Mouse (Mus musculus) neural tube, embryonic 13.5 days (tissue): ENCODE results near the gene Fbxo31. TPM values are rescaled to one million over a fixed set of nuclear protein-coding genes. Genes with fewer than 3 reads are reported as not detected.

Source experiments
- ATAC-seq: fragments of 200-750 bp; cut with Nextera tagmentation; 2 replicates; pipeline ENCODE4 v1.8.0; 2017; ENCODE audit warnings: low read depth, mild to moderate bottlenecking, moderate TSS enrichment, moderate library complexity
- H3K27ac ChIP-seq: fragments of 300-500 bp; sonication (generic); replicated peaks from 2 replicates; pipeline ENCODE4 v1.5.1; 2015; ENCODE audit warnings: moderate library complexity, mild to moderate bottlenecking, inconsistent platforms
- H3K27me3 ChIP-seq: fragments of 300-500 bp; sonication (generic); 2 replicates; pipeline ENCODE4 v1.6.1; 2015; ENCODE audit warnings: mild to moderate bottlenecking, inconsistent platforms
- H3K36me3 ChIP-seq: fragments of 300-500 bp; sonication (generic); 2 replicates; pipeline ENCODE4 v1.6.1; 2015; ENCODE audit warnings: mild to moderate bottlenecking, inconsistent platforms
- H3K4me1 ChIP-seq: fragments of 300-500 bp; sonication (generic); replicated peaks from 2 replicates; pipeline ENCODE4 v1.6.1; 2015; ENCODE audit warnings: inconsistent platforms
- H3K4me2 ChIP-seq: fragments of 300-500 bp; sonication (generic); 2 replicates; pipeline ENCODE4 v1.6.1; 2015; ENCODE audit warnings: inconsistent platforms, mild to moderate bottlenecking, moderate library complexity
- H3K4me3 ChIP-seq: fragments of 300-500 bp; sonication (generic); 2 replicates; pipeline ENCODE4 v1.5.1; 2015; ENCODE audit warnings: mild to moderate bottlenecking, inconsistent platforms
- H3K9ac ChIP-seq: fragments of 300-500 bp; sonication (generic); 2 replicates; pipeline ENCODE4 v1.6.1; 2015; ENCODE audit warnings: moderate library complexity, mild to moderate bottlenecking, inconsistent platforms
- H3K9me3 ChIP-seq: fragments of 300-500 bp; sonication (generic); 2 replicates; pipeline ENCODE4 v1.6.1; 2016; ENCODE audit warnings: inconsistent platforms
- WGBS: fragments of 180-500 bp; shearing (Covaris S2); methylation state at CpG from one replicate; pipeline ENCODE4 v1.1.7; 2015; 5-methylcytosine and 5-hydroxymethylcytosine counted together
- polyA plus RNA-seq: library from polyadenylated mRNA; unstranded; fragments of >200 nt; fragmentation: Nextera tagmentation; extraction: Ambion mirVana; gene quantifications from 2 replicates; pipeline ENCODE4 v1.2.1, GENCODE M21; 2015

Fbxo31 gene
- 28.8 and 32.0 TPM in 2 replicates for polyA plus RNA-seq

- peak within 1 kb of the TSS; percentile 88 for H3K4me2 ChIP-seq
- WGBS: 2% methylated on average over 28 of the region's 63 CpGs
- peak; percentile 95 for ATAC-seq
- H3K9me3 ChIP-seq: no peaks in the 10 kb centered on the region
- H3K4me3 ChIP-seq: peak within 1 kb of the TSS; percentile 92
- H3K27me3 ChIP-seq: peaks cover 3% of the 10 kb centered on the region
- H3K27ac ChIP-seq: peak within 1 kb of the TSS; percentile 77
- H3K9ac ChIP-seq: peak within 1 kb of the TSS; percentile 93
- no peaks in the 10 kb centered on the region for H3K36me3 ChIP-seq
- peaks cover 37% of the 10 kb centered on the region for H3K4me1 ChIP-seq
These were observed at the start of gene Fbxo31 for GRCm38 (mm10) chr8:121578676-121579451. TSS of gene Fbxo31 (minus strand) at chr8:121578806.

GRCm38 (mm10) chr8:121623043-121623442 is 44.4 kb upstream of the Fbxo31 start:
- Histone ChIP-seq H3K4me2 (no peak overlapping the region), H3K9ac (no peak overlapping the region), H3K36me3 (peaks cover 26% of the 10 kb centered on the region), H3K4me1 (peaks cover 79% of the 10 kb centered on the region), H3K9me3 (no peaks in the 10 kb centered on the region), H3K27ac (peak overlapping the region; percentile 38; the same call in 1 of the 2 replicates), H3K27me3 (no peaks in the 10 kb centered on the region), H3K4me3 (no peak overlapping the region)
- ATAC-seq: no peak
- 69% methylated on average over 8 of the region's 8 CpGs for WGBS

- Histone ChIP-seq H3K36me3 (peaks cover 22% of the 10 kb centered on the region), H3K27me3 (no peaks in the 10 kb centered on the region), H3K27ac (no peak overlapping the region), H3K4me2 (no peak overlapping the region), H3K4me3 (no peak overlapping the region), H3K4me1 (peaks cover 79% of the 10 kb centered on the region), H3K9me3 (no peaks in the 10 kb centered on the region), H3K9ac (no peak overlapping the region)
- WGBS: 57% methylated on average over 1 of the region's 1 CpGs
- ATAC-seq: no peak
These were observed 43.3 kb upstream of the Fbxo31 start for GRCm38 (mm10) chr8:121621879-121622278.

DNA sequence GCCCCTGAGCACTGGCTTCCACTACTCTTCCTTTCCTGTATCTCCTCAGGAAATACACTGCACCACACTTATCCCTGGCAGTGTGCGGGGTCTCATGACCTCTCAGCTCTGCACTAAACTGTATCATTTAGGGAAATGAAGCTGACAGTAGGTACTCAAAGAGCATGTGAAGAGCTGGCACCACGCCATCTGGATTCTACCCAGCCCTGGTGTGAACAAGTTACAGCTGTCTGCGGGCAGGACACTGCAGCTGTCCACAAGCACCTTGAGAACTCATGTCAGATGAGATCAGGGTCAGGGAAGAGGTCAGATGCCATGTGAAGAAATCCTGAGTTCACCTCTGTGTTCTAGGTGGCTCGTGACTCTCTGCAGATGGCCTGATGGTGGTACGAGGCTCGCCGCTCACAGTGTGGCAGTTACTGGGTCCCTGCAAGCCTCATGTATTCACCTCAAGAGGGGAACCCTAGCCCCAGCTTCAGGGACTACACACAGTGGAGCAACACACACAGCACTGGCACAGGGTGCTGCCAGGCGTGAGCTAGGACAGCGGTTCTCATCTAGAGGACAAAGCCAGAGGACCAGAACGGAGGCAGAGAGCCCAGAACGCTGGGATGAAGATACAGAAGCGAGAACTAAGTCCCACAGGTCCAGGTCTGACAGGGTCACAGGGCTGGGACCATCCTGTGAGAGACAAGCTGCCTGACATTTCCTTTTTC is 42.4 kb upstream of the Fbxo31 start:
- 88% methylated on average over 12 of the region's 12 CpGs for WGBS
- no peaks in the 10 kb centered on the region for H3K9me3 ChIP-seq
- no peak overlapping the region for H3K27ac ChIP-seq
- ATAC-seq: no peak
- peaks cover 18% of the 10 kb centered on the region for H3K36me3 ChIP-seq
- H3K4me3 ChIP-seq: no peak overlapping the region
- H3K27me3 ChIP-seq: no peaks in the 10 kb centered on the region
- no peak overlapping the region for H3K9ac ChIP-seq
- H3K4me2 ChIP-seq: no peak overlapping the region
- H3K4me1 ChIP-seq: peaks cover 70% of the 10 kb centered on the region

GRCm38 (mm10) chr8:121619401-121619995 is 40.9 kb upstream of the Fbxo31 start:
- Histone ChIP-seq H3K9me3 (no peaks in the 10 kb centered on the region), H3K27ac (peak overlapping the region; percentile 49; the same call in 1 of the 2 replicates), H3K36me3 (peaks cover 29% of the 10 kb centered on the region), H3K9ac (no peak overlapping the region), H3K4me3 (no peak overlapping the region), H3K27me3 (no peaks in the 10 kb centered on the region), H3K4me1 (peaks cover 56% of the 10 kb centered on the region), H3K4me2 (no peak overlapping the region)
- 64% methylated on average over 7 of the region's 7 CpGs for WGBS
- no peak; the same call in 1 of the 2 replicates for ATAC-seq

DNA sequence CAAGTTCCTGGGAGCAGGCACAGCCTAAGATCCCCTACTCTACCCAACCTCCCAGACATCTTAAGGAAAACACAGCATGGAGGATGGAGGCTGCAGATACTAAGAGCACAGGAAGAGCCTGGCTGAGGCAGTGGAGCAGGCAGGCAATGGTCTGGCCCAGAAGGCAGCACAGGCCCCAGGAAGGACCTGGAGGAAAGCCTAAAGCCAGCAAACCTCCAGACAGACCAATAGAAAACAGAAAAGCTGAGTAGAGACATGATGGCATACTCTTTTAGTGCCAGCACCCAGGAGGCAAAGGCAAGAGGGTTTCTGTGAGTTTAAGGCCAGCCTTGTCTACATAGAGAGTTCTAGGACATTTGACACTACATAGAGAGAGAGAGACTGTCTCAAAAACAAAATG is 34.8 kb upstream of the Fbxo31 start:
- Histone ChIP-seq H3K36me3 (peaks cover 52% of the 10 kb centered on the region), H3K4me3 (no peak overlapping the region), H3K9ac (no peak overlapping the region), H3K27me3 (no peaks in the 10 kb centered on the region), H3K27ac (no peak overlapping the region), H3K9me3 (no peaks in the 10 kb centered on the region), H3K4me2 (no peak overlapping the region), H3K4me1 (peaks cover 18% of the 10 kb centered on the region)
- no peak for ATAC-seq

DNA sequence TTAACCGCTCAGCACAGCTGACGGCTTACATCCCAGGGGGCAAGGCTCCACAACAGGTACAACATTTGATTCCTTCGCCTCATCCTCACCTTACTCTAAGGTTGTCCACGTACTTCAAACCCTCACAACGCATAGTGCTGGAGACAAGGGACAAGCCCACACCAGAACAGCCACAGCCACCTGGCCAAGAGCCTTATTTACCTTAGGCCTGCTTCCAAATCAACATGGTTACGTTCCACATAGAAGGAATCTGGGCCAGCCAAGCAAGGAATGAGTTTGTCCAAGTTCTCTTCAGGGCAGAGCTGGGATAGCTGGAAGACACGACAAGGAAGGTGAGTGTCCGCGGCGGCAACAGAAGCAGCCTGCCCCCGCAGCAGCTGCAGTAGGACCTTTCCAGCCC is 31.3 kb upstream of the Fbxo31 start:
- H3K27me3 ChIP-seq: no peaks in the 10 kb centered on the region
- 0 out of 2 replicates have a peak, but pooled peaks cover 11% of the 10 kb centered on the region for H3K4me1 ChIP-seq
- WGBS: 93% methylated on average over 11 of the region's 11 CpGs
- H3K36me3 ChIP-seq: peaks cover 63% of the 10 kb centered on the region
- no peaks in the 10 kb centered on the region for H3K9me3 ChIP-seq
- no peak overlapping the region for H3K9ac ChIP-seq
- H3K4me3 ChIP-seq: no peak overlapping the region
- no peak overlapping the region for H3K4me2 ChIP-seq
- H3K27ac ChIP-seq: no peak overlapping the region
- ATAC-seq: no peak

GRCm38 (mm10) chr8:121609251-121609650 is 30.6 kb upstream of the Fbxo31 start:
- no peak overlapping the region for H3K4me3 ChIP-seq
- ATAC-seq: no peak
- H3K27me3 ChIP-seq: no peaks in the 10 kb centered on the region
- no peak overlapping the region for H3K27ac ChIP-seq
- WGBS: 95% methylated on average over 15 of the region's 15 CpGs
- no peaks in the 10 kb centered on the region for H3K9me3 ChIP-seq
- 0 out of 2 replicates have a peak, but pooled peaks cover 11% of the 10 kb centered on the region for H3K4me1 ChIP-seq
- peaks cover 69% of the 10 kb centered on the region for H3K36me3 ChIP-seq
- no peak overlapping the region for H3K9ac ChIP-seq
- H3K4me2 ChIP-seq: no peak overlapping the region

DNA sequence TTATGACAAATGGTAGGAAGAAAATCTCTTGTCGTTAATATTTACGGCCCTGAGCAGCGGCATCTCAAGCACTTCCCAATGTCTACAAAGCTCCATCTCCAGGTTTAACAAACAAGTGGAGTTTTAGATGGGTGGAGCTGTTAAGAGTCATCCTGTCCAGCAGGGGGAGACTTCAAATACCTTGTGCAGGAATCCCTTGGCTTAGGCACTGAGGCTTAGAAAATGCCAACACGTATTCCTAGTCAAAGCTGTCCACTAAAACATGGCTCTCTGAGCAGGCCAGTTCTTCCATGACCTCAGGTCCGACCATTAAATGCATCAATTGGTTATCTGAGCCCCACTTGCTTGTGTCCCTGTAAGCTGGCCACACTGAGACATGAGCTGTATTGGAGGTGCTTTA is 29.1 kb upstream of the Fbxo31 start:
- 88% methylated on average over 5 of the region's 5 CpGs for WGBS
- Histone ChIP-seq H3K9ac (no peak overlapping the region), H3K4me3 (no peak overlapping the region), H3K4me1 (no peaks in the 10 kb centered on the region), H3K36me3 (peaks cover 85% of the 10 kb centered on the region), H3K9me3 (no peaks in the 10 kb centered on the region), H3K27ac (no peak overlapping the region), H3K4me2 (no peak overlapping the region), H3K27me3 (no peaks in the 10 kb centered on the region)
- ATAC-seq: no peak

DNA sequence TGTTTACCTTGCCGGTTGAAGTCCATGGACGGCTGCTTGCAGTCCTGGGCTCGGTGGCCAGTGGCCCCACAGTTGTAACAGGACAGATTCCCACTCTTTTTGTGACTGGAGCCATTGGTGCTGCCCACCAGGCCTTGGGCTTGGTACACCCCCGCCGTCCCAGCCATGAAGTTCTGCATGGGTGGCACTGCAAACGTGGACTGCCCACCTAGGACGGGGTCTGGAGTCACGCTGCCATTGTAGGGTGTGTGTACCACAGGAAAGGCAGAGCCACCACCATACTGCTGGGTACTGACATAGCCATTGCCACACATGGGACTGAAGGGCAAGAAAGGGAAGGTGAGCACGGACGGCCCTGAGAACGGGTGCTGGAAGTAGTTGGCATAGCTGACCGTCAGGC is 25.2 kb upstream of the Fbxo31 start:
- H3K27me3 ChIP-seq: no peaks in the 10 kb centered on the region
- H3K36me3 ChIP-seq: peaks cover 98% of the 10 kb centered on the region
- no peak overlapping the region for H3K27ac ChIP-seq
- no peaks in the 10 kb centered on the region for H3K9me3 ChIP-seq
- no peak overlapping the region for H3K4me2 ChIP-seq
- H3K4me3 ChIP-seq: no peak overlapping the region
- ATAC-seq: no peak
- H3K9ac ChIP-seq: no peak overlapping the region
- H3K4me1 ChIP-seq: no peaks in the 10 kb centered on the region
- WGBS: 96% methylated on average over 12 of the region's 12 CpGs

GRCm38 (mm10) chr8:121602860-121603259 is 24.3 kb upstream of the Fbxo31 start:
- Histone ChIP-seq H3K27me3 (no peaks in the 10 kb centered on the region), H3K4me3 (no peak overlapping the region), H3K27ac (no peak overlapping the region), H3K4me1 (no peaks in the 10 kb centered on the region), H3K9ac (no peak overlapping the region), H3K36me3 (peaks cover 95% of the 10 kb centered on the region), H3K4me2 (no peak overlapping the region), H3K9me3 (no peaks in the 10 kb centered on the region)
- 36% methylated on average over 3 of the region's 3 CpGs for WGBS
- ATAC-seq: no peak

GRCm38 (mm10) chr8:121602411-121602810 is 23.8 kb upstream of the Fbxo31 start:
- no peak overlapping the region for H3K4me3 ChIP-seq
- 95% methylated on average over 12 of the region's 12 CpGs for WGBS
- ATAC-seq: no peak

More at GRCm38 (mm10) chr8:121602411-121602810, 23.8 kb upstream of the Fbxo31 start:
- no peak overlapping the region for H3K9ac ChIP-seq
- H3K27me3 ChIP-seq: no peaks in the 10 kb centered on the region
- H3K36me3 ChIP-seq: peaks cover 95% of the 10 kb centered on the region
- no peaks in the 10 kb centered on the region for H3K9me3 ChIP-seq
- H3K4me2 ChIP-seq: no peak overlapping the region
- no peak overlapping the region for H3K27ac ChIP-seq
- no peaks in the 10 kb centered on the region for H3K4me1 ChIP-seq
